Mouse (Mus musculus): Measurements from ENCODE around the gene Tas1r2. TPM values are rescaled to one million over a fixed set of nuclear protein-coding genes. Genes with fewer than 3 reads are reported as not detected.

Gene Tas1r2
- polyA plus RNA-seq, 1 experiment from 2014 or later, result not detected

- no peaks in the 10 kb centered on the region for H3K36me3 ChIP-seq
- no peak overlapping the region for H3K27ac ChIP-seq
- H3K27me3 ChIP-seq, result no peaks in the 10 kb centered on the region
- H3K4me1 ChIP-seq (replicated peaks), result peaks cover 16% of the 10 kb centered on the region
- 33% methylated on average over 13 of the region's 13 CpGs for WGBS
- no peaks in the 10 kb centered on the region for H3K9me3 ChIP-seq
- ATAC-seq, result no peak
- no peak overlapping the region for H3K4me2 ChIP-seq (replicated peaks)
- H3K4me3 ChIP-seq (replicated peaks), result no peak overlapping the region
- no peak overlapping the region for H3K9ac ChIP-seq (replicated peaks)
Observed at GRCm38 (mm10) chr4:139715241-139715932, 62.0 kb downstream of the Tas1r2 start.

GRCm38 (mm10) chr4:139716477-139717169 lies 63.3 kb downstream of the Tas1r2 start:
- no peak for ATAC-seq
- Histone ChIP-seq H3K4me2 (replicated peaks) (no peak overlapping the region), H3K27me3 (no peaks in the 10 kb centered on the region), H3K4me1 (replicated peaks) (peaks cover 6% of the 10 kb centered on the region), H3K36me3 (no peaks in the 10 kb centered on the region), H3K27ac (no peak overlapping the region), H3K9me3 (no peaks in the 10 kb centered on the region), H3K4me3 (replicated peaks) (no peak overlapping the region), H3K9ac (replicated peaks) (no peak overlapping the region)
- 89% methylated on average over 10 of the region's 10 CpGs for WGBS

- H3K9me3 ChIP-seq, result no peaks in the 10 kb centered on the region
- H3K4me1 ChIP-seq (replicated peaks), result peaks cover 6% of the 10 kb centered on the region
- no peaks in the 10 kb centered on the region for H3K27me3 ChIP-seq
- H3K4me3 ChIP-seq (replicated peaks), result no peak overlapping the region
- ATAC-seq, result no peak
- no peak overlapping the region for H3K9ac ChIP-seq (replicated peaks)
- H3K36me3 ChIP-seq, result no peaks in the 10 kb centered on the region
- no peak overlapping the region for H3K4me2 ChIP-seq (replicated peaks)
- no peak overlapping the region for H3K27ac ChIP-seq
- 84% methylated on average over 5 of the region's 5 CpGs for WGBS
Observed at GRCm38 (mm10) chr4:139718978-139719377, 65.6 kb downstream of the Tas1r2 start.

Small RNAs within 50 kb of the gene (microRNA-seq; reads per million reads assigned to microRNA genes)
- not detected for gene Mir7020

Other genes with a start within 250 kb of the Tas1r2 start
- 4.4 and 4.6 TPM in 2 replicates for gene Iffo2, start 123.0 kb upstream of the Tas1r2 start, polyA plus RNA-seq (2015; fragmentation: Nextera tagmentation; extraction: Ambion mirVana)
- not detected in 2 replicates for gene Gm21969, start 50.4 kb upstream of the Tas1r2 start, polyA plus RNA-seq (2015; fragmentation: Nextera tagmentation; extraction: Ambion mirVana)
- gene Aldh4a1, start 30.7 kb upstream of the Tas1r2 start, polyA plus RNA-seq (2015; fragmentation: Nextera tagmentation; extraction: Ambion mirVana), result 18.0 and 20.0 TPM in 2 replicates
- 4.9 and 6.5 TPM in 2 replicates for gene Pax7, start 180.0 kb downstream of the Tas1r2 start, polyA plus RNA-seq (2015; fragmentation: Nextera tagmentation; extraction: Ambion mirVana)